Mouse (Mus musculus) spleen, adult 2 months (tissue): ENCODE measurements around the gene Ttc32. TPM values are rescaled to one million over a fixed set of nuclear protein-coding genes. Genes with fewer than 3 reads are reported as not detected.

Experiments
- DNase-seq, 2 experiments: peaks; one replicate each; pipeline versions ENCODE4 v3.0.0 to v3.0.0-alpha.2; 2012 to 2021; ENCODE audit warnings: low spot score in 2 of 2, low read depth in 1 of 2
- H3K27ac ChIP-seq: fragments of 200-500 bp; 2 replicates; pipeline ENCODE4 v1.5.1; 2012; ENCODE audit warnings: low read length, inconsistent platforms; ENCODE audit not compliant: insufficient read depth
- H3K27me3 ChIP-seq: fragments of 200-500 bp; 2 replicates; pipeline ENCODE4 v1.6.1; 2012; ENCODE audit warnings: mild to moderate bottlenecking, moderate library complexity, low read length, inconsistent platforms; ENCODE audit not compliant: control insufficient read depth, insufficient read depth
- H3K36me3 ChIP-seq: fragments of 200-500 bp; 2 replicates; pipeline ENCODE4 v1.6.1; 2012; ENCODE audit warnings: mild to moderate bottlenecking, low read length, inconsistent platforms; ENCODE audit not compliant: control insufficient read depth, insufficient read depth
- H3K4me1 ChIP-seq: fragments of 200-500 bp; 2 replicates; pipeline ENCODE4 v1.6.1; 2011; ENCODE audit warnings: inconsistent platforms; ENCODE audit not compliant: control insufficient read depth, insufficient read depth, insufficient read length
- H3K4me3 ChIP-seq: fragments of 200-500 bp; 2 replicates; pipeline ENCODE4 v1.5.1; 2011; ENCODE audit warnings: mild to moderate bottlenecking, inconsistent platforms; ENCODE audit not compliant: insufficient read depth, insufficient read length; ENCODE audit errors: extremely low read depth
- CTCF ChIP-seq: fragments of 200-500 bp; IDR thresholded peaks from 2 replicates; pipeline ENCODE4 v1.5.1; 2011; ENCODE audit warnings: mild to moderate bottlenecking, inconsistent platforms; ENCODE audit not compliant: insufficient read depth, insufficient read length, insufficient replicate concordance; ENCODE audit errors: extremely low read depth
- POLR2A ChIP-seq: fragments of 200-500 bp; IDR thresholded peaks from 2 replicates; pipeline ENCODE4 v1.6.1; 2011; ENCODE audit warnings: low read depth, low read length, inconsistent platforms
- WGBS: fragments of 180-500 bp; shearing (Covaris S2); methylation state at CpG from one replicate; pipeline ENCODE4 v1.1.7; 2018; 5-methylcytosine and 5-hydroxymethylcytosine counted together
- polyA plus RNA-seq: library from polyadenylated mRNA; depleted of rRNA; stranded (reverse); fragments of >200 nt; gene quantifications from 2 replicates; pipeline ENCODE4 v1.2.3, GENCODE M21; 2012; rRNA removed

Gene Ttc32
- 7.1 and 7.7 TPM in 2 replicates for polyA plus RNA-seq

GRCm38 (mm10) chr12:9029888-9030723 lies at the start of gene Ttc32:
Gene Ttc32 (plus strand): TSS chr12:9029997.
- Histone ChIP-seq H3K4me3 (peak within 1 kb of the TSS; percentile 87), H3K36me3 (0 out of 2 replicates have a peak, but pooled peaks cover 2% of the 10 kb centered on the region), H3K27me3 (no peaks in the 10 kb centered on the region), H3K4me1 (peaks cover 4% of the 10 kb centered on the region; the same call in 1 of the 2 replicates), H3K27ac (peak within 1 kb of the TSS; percentile 100)
- TF ChIP-seq POLR2A (no peak; the same call in none of the 2 replicates), CTCF (no peak)
- WGBS: under 1% methylated on average over 69 of the region's 69 CpGs
- peak; percentile 89 to 92 for DNase-seq

- H3K36me3 ChIP-seq: no peaks in the 10 kb centered on the region
- no peaks in the 10 kb centered on the region; the same call in 1 of the 2 replicates for H3K4me1 ChIP-seq
- DNase-seq: no peak
- no peak for TF ChIP-seq CTCF
- TF ChIP-seq POLR2A: no peak
- H3K27me3 ChIP-seq: no peaks in the 10 kb centered on the region
- WGBS: 53% methylated on average over 8 of the region's 8 CpGs
- no peak overlapping the region for H3K4me3 ChIP-seq
- no peak overlapping the region for H3K27ac ChIP-seq
Observed at GRCm38 (mm10) chr12:8993231-8993630, 36.6 kb upstream of the Ttc32 start.

GRCm38 (mm10) chr12:8998318-8998717 lies 31.5 kb upstream of the Ttc32 start:
- 36% methylated on average over 4 of the region's 4 CpGs for WGBS
- H3K27me3 ChIP-seq: no peaks in the 10 kb centered on the region
- TF ChIP-seq CTCF: no peak
- TF ChIP-seq POLR2A: no peak

GRCm38 (mm10) chr12:9002038-9002648 lies 27.7 kb upstream of the Ttc32 start:
- 16% methylated on average over 5 of the region's 5 CpGs for WGBS
- Histone ChIP-seq H3K4me3 (no peak overlapping the region), H3K27ac (no peak overlapping the region), H3K4me1 (no peaks in the 10 kb centered on the region), H3K27me3 (no peaks in the 10 kb centered on the region), H3K36me3 (no peaks in the 10 kb centered on the region)
- no peak for TF ChIP-seq POLR2A
- TF ChIP-seq CTCF: peak; percentile 64; the same call in 1 of the 2 replicates
- peak; percentile 41 to 64 for DNase-seq

More at GRCm38 (mm10) chr12:8998318-8998717, 31.5 kb upstream of the Ttc32 start:
- Histone ChIP-seq H3K27ac (no peak overlapping the region), H3K4me3 (no peak overlapping the region), H3K36me3 (no peaks in the 10 kb centered on the region), H3K4me1 (no peaks in the 10 kb centered on the region; the same call in 1 of the 2 replicates)
- DNase-seq: peak in 1 of 2 experiments; percentile 11

- WGBS: 27% methylated on average over 4 of the region's 4 CpGs
- no peaks in the 10 kb centered on the region for H3K4me1 ChIP-seq
- no peak for DNase-seq
Observed at GRCm38 (mm10) chr12:9007146-9007545, 22.7 kb upstream of the Ttc32 start.

GRCm38 (mm10) chr12:9007811-9008210 lies 22.0 kb upstream of the Ttc32 start:
- 91% methylated on average over 6 of the region's 6 CpGs for WGBS
- no peak for DNase-seq
- Histone ChIP-seq H3K27me3 (no peaks in the 10 kb centered on the region), H3K27ac (no peak overlapping the region), H3K4me1 (no peaks in the 10 kb centered on the region), H3K4me3 (no peak overlapping the region), H3K36me3 (no peaks in the 10 kb centered on the region)
- TF ChIP-seq CTCF (no peak), POLR2A (no peak)

More at GRCm38 (mm10) chr12:9007146-9007545, 22.7 kb upstream of the Ttc32 start:
- Histone ChIP-seq H3K4me3 (no peak overlapping the region), H3K36me3 (no peaks in the 10 kb centered on the region), H3K27ac (no peak overlapping the region), H3K27me3 (no peaks in the 10 kb centered on the region)
- TF ChIP-seq CTCF (no peak), POLR2A (no peak)

GRCm38 (mm10) chr12:9010311-9010710 lies 19.5 kb upstream of the Ttc32 start:
- H3K36me3 ChIP-seq: no peaks in the 10 kb centered on the region
- no peak overlapping the region for H3K27ac ChIP-seq
- no peaks in the 10 kb centered on the region for H3K27me3 ChIP-seq
- TF ChIP-seq POLR2A: no peak
- no peak for TF ChIP-seq CTCF
- H3K4me3 ChIP-seq: no peak overlapping the region
- 89% methylated on average over 4 of the region's 4 CpGs for WGBS
- DNase-seq: no peak
- H3K4me1 ChIP-seq: no peaks in the 10 kb centered on the region
